Mouse (Mus musculus) thymus, postnatal 36 days (tissue): ENCODE data around the gene Zfp955b.
"Not testable (repeated sequence)": the region's sequence is repeated elsewhere in the genome, so short reads cannot be mapped to it uniquely, and the experiment has no call there.

Experiments used
- DNase-seq, 2 experiments: peaks; one replicate each; pipeline ENCODE4 v3.0.0; 2022; ENCODE audit warnings: mixed read lengths in 2 of 2

Gene Zfp955b

GRCm38 (mm10) chr17:33289039-33289875 is at the start of gene Zfp955b:
Gene Zfp955b (plus strand): TSS chr17:33289544.
- DNase-seq, result not testable (repeated sequence)

GRCm38 (mm10) chr17:33254530-33255318 is 34.6 kb upstream of the Zfp955b start, which contains the start of gene Zfp955a:
Gene Zfp955a (minus strand): TSS chr17:33255145.
- DNase-seq, result not testable (repeated sequence)

DNA sequence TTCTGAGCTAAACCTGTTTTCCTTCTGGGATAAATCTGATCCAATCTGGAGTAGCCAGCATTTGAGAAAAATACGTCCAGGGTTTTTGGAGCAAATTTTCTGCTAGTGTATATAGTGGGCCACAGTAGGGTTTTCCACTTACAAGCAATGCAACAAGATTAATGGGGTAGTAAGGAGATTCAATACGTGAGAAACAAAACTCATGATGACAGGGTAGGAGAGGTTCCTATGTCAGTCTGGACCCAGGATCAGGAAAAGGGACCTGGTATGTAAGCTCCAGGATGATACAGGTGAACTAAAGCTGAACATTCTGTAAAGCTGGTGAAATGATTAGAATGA is 34.1 kb upstream of the Zfp955b start:
- not testable (repeated sequence) for DNase-seq

- DNase-seq, result no peak
Observed at GRCm38 (mm10) chr17:33264376-33264775, 25.0 kb upstream of the Zfp955b start, which contains the start of gene Olfr63. Gene Olfr63 (plus strand): TSS chr17:33264676.

DNA sequence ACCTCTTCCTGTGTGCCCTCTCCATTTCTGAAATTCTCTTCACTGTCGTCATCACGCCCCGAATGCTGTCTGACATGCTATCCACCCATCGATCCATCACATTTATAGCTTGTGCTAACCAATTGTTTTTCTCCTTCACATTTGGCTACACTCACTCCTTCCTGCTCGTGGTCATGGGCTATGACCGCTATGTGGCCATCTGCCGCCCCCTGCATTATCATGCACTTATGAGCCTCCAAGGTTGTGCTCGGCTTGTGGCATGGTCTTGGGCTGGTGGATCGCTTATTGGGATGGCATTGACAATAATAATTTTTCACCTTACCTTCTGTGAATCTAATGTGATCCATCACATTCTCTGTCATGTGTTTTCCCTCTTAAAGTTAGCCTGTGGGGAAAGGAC is 20.4 kb upstream of the Zfp955b start:
- DNase-seq, result no peak

DNA sequence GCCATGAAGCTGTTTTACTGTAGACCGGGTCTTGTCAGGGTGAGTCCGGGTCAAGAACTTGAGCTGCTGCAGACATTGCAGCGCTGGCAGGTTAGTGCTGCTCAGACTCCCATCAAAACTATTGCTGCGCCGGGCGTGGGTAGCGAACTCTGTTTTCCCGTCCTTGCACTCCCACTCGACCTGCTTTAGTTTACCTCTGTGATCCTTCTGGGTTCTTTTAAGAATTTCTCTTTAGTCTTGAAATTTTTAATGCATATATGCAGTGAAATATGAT is 469 bp downstream of the Zfp955b start:
- not testable (repeated sequence) for DNase-seq

DNA sequence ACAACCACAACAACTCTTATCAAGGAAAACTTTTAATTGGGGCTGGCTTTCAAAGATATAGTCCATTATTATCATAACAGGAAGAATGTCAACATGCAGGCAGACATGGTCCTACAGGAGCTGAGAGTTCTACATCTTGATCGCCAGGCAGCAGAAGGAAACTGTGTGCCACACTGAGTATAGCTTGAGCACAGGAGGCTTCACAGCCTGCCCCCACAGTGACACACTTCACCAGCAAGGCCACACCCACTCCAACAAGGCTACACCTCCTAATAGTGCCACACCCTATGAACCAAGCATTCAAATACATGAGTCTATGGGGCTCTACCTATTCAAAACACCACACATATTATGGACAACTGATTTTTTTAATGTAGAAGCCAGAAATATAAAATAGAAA is 63.6 kb downstream of the Zfp955b start:
- DNase-seq, result no peak
